Mouse (Mus musculus): ENCODE measurements at regions not wholly inside any gene's neighbourhood (a gene's known extent, or its start where the extent isn't known, plus 50 kb on each side); places are given as distances from the start of the nearest gene placed in this dataset.
A peak's percentile ranks its signal among the peaks of the same experiment; 100 is the strongest.

DNA sequence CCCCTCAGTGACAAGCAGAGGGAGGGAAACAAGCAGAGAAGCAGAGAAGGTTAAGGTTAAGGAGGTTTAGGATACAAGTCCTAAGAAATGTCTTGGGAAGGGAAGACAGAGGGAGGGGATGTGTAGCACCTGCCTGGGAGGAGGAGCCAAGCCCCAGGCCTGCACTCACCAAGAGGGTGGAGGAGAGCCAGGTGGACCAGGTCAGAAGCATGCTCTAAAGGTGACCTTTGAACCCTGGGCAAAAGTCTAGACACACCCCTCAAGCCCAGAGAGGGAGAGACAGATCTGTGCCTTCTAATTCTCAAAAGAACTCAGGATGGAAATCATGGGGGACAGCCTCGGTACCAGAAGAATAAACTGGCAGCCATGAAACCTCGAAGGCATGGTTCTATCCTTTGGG lies 54.4 kb upstream of the Calm2 start:
- intact Hi-C loops (cut with DNase I) = no loop called here
- DNase-seq (ENCODE audit: extremely low spot score in 1 of 2, low spot score in 2 of 2) = no peak

- intact Hi-C loops (cut with DNase I) = loop anchor here (2.0 kb wide), 1 partner anchor 55 kb away; the partner anchor contains the start of gene Calm2
- peak; percentile 40 to 70 for DNase-seq (ENCODE audit: extremely low spot score in 1 of 2, low spot score in 2 of 2)
Measured at GRCm38 (mm10) chr17:87501687-87502387, 55.1 kb upstream of the Calm2 start.

DNA sequence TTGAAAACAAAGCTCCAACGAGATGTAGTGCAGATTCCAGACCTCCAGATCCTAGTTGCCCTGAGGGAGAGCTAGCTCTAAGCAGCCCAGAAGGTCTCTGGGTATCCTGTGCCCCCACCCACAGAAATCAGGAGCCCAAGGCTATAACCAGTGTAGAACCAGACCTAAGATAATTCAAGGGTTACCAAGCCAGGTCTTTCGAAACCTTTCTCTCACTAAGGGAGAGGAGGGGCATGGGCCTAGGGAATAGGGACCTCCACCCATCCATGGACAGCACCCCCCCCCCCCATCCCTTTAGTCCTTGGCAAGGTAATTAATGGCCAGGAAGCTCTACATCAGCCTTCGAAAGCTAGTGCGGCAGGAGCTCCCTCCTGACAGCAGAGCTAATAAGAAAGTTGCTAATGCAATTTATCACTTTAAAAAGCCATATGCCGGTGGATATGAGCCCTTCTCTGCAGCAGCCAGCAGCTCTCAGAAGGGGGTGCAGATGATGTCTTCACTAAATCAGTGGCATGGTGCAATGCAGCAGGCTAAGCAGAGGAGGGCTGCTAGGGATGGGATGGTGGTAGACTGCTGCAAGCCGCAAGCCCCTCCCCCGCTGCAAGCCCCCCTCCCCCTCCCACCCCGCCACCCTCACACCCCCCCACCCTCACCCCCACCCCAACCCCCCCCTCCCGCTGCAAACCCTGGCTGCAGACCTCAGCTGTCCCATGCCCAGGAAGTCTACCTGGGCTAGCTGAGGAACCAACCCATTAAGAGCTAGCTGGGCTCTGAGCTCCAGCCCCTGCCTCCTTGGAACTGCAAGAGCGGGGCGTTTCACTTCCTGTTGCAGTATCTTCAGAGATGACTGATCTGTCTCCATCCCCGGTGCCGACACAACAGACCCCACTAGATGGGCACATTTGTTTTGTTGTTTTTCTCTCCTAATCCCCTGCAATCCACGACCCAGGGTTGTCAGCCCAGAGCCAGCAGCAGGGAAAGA lies 55.9 kb upstream of the Calm2 start:
- intact Hi-C loops (cut with DNase I) = loop anchor here (2.0 kb wide), 1 partner anchor 56 kb away; the partner anchor contains the start of gene Calm2
- no peak for DNase-seq (ENCODE audit: extremely low spot score in 1 of 2, low spot score in 2 of 2)

GRCm38 (mm10) chr17:87503491-87503890 lies 56.8 kb upstream of the Calm2 start:
- intact Hi-C loops (cut with DNase I) = loop anchor here (2.0 kb wide), 1 partner anchor 57 kb away; the partner anchor contains the start of gene Calm2
- no peak for DNase-seq (ENCODE audit: extremely low spot score in 1 of 2, low spot score in 2 of 2)

GRCm38 (mm10) chr17:87504960-87505681 lies 58.4 kb upstream of the Calm2 start:
- DNase-seq (ENCODE audit: extremely low spot score in 1 of 2, low spot score in 2 of 2) = no peak
- intact Hi-C loops (cut with DNase I) = no loop called here

- intact Hi-C loops (cut with DNase I) = no loop called here
- DNase-seq (ENCODE audit: extremely low spot score in 1 of 2, low spot score in 2 of 2) = no peak
Measured at GRCm38 (mm10) chr17:87507848-87508247, 61.1 kb upstream of the Calm2 start.

DNA sequence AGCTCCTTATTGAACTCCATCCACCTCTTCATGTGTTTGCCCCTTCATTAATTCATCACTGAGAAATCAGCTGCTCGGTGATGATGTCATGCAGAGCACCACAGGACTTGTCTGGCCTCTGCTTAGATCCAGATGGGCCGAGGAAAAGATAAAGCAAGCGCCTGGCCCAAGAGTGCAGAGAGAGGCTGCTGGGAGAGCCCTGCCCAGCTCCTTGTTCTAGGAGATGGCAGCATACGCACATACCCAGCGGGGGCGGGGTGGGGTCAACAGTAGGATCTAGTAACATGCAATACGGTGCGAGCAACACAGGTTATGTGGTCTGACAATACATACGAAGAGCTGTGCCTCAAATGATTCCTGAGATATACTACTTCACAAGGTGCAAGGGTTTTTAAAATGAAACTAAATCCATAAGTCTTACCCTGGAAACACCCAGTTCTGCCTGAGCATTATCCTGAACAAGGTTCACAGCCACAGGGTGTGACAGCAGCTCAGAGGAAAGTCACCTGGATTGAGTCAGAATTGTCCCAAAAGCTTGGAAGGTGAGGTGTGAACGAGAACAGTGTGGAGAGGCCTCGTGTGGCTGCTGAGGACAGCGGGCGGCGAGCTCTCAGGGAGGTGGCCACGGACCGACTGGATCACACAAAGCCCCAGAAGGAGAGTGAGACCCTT lies 62.0 kb upstream of the Calm2 start:
- intact Hi-C loops (cut with DNase I) = no loop called here
- no peak for DNase-seq (ENCODE audit: extremely low spot score in 1 of 2, low spot score in 2 of 2)

GRCm38 (mm10) chr17:87512000-87512611 lies 65.4 kb upstream of the Calm2 start:
- intact Hi-C loops (cut with DNase I) = no loop called here
- no peak for DNase-seq (ENCODE audit: extremely low spot score in 1 of 2, low spot score in 2 of 2)

- intact Hi-C loops (cut with DNase I) = no loop called here
- no peak for DNase-seq (ENCODE audit: extremely low spot score in 1 of 2, low spot score in 2 of 2)
Measured at GRCm38 (mm10) chr17:87513822-87514221, 67.1 kb upstream of the Calm2 start.

DNA sequence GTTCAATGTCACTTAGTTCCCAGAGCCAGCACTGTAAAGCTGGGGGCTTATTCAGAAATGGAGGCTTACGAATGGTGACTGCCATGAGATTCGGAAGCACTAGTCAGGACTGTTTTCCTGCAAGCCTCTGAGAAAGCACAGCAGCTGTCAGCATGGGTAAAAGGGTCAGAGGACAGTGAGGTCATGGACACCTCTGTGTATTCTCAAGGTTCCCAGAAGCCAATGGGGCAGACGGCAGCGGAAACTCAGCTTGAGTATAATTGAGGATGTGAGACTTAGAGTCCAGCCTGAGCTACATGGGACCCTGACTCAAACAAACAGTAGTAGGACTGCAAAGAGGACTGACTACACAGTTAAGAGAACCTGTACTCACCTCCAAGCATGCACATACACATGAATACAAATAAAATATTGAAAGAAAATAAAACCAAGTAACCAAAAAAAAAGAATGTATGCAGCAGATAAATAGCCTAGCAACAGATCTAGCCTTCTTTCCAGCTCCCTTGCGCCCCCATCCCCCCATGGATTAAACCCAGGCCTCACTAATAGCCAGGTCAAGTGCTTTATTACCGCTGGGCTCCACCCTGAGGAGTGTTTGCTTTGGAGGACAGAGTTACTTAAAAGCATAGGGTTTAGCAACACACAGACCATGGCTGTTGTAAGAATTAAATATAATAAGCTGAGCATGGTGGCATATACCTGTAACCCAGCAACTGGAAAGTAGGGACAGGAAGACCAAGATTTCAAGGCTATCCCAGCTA lies 67.8 kb upstream of the Calm2 start:
- intact Hi-C loops (cut with DNase I) = no loop called here
- DNase-seq (ENCODE audit: extremely low spot score in 1 of 2, low spot score in 2 of 2) = no peak

DNA sequence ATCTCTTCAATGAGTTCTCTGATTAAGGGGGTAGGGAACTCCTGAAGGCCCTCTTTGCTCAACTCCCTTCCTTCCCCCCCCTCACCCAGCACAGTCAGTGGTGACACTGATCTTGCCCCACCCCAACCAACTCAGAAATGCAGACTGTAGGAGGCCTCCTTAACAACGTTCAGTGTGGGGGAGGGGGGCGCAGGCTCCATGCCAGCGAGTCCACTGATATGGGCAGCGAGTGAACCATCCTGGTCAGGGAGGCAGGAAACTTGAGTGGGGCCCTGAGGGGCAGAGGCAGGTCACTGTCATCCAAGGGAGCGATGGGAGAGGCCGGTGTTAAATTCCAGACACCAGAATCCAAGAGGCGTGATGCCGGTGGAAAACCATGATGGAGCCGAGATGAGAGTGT lies 70.5 kb upstream of the Calm2 start:
- intact Hi-C loops (cut with DNase I) = no loop called here
- no peak for DNase-seq (ENCODE audit: extremely low spot score in 1 of 2, low spot score in 2 of 2)

DNA sequence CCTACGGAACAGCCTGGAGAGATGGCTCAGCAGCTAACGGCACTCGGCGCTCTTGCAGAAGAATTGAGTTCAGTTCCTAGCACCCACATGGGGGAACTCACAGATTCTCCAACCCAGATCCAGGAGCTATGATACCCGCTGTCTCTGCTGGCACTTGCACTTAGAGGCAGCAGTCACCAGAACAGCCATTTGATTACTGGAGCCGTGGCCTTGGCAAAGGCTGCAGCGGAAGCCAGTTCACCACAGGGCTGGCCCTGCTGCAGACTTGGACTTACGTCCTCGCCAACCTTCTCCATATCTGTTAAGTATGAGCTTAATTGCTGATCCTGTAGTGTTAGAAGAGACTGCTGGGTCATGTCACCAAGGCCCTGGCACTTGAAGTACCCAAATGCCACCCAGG lies 72.7 kb upstream of the Calm2 start:
- intact Hi-C loops (cut with DNase I) = no loop called here
- no peak for DNase-seq (ENCODE audit: extremely low spot score in 1 of 2, low spot score in 2 of 2)

- intact Hi-C loops (cut with DNase I) = no loop called here
- no peak for DNase-seq (ENCODE audit: extremely low spot score in 1 of 2, low spot score in 2 of 2)
Measured at GRCm38 (mm10) chr17:87520841-87521240, 74.1 kb upstream of the Calm2 start.

DNA sequence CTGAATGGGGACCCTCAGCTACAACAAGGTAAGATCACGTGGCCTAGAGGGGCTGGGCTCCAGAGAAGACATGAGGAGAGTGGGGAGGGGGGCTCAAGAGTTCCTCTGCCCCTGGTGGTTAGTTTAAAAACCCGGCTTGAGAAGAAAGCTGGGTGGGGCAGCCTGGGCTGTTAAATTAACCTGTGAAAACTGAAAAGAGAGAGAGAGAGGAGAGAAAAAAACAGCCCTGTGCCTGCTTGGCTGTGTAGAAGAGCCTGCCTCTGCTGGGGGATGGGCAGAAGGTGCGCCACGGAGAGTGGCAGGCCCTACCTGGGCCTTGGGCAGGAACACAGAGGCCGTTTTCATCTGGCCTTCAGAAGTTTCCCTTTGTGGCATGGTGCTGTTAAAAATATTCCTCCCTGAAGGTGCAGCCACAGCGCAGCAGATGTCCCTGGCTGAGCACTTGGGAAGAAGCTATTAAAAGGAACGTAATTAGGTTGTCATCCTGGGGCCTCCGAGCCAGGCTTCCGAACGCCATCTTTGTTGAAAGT lies 75.0 kb upstream of the Calm2 start:
- intact Hi-C loops (cut with DNase I) = no loop called here
- DNase-seq (ENCODE audit: extremely low spot score in 1 of 2, low spot score in 2 of 2) = no peak

DNA sequence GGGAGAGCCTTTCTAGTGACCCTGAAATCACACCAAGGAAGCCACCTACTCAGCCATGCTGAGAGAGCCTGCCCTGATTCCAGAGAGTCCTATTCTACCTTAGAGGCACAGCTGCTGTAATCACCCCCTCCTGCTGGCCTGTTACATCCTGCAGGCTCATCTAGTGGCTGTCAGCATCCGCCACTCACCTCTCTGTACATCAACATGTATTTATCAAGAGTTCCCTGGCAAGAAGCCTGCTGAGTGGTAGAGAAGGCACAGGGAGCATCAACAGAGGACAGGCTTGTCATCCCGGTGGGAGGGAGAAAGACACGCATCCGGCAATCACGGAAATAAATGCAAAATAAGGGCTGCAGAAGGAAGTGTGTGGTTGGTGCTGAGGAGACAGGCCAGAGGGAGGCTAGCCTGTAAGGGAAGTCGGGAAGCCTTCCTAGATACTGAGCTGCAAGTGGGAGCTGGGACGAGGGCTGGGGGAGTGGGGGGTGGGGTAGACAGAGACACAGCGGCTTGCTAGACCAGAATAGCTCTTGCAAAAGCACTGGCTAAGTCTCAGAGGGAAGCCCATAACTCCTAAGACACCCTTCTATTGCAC lies 75.9 kb upstream of the Calm2 start:
- no peak for DNase-seq (ENCODE audit: extremely low spot score in 1 of 2, low spot score in 2 of 2)
- intact Hi-C loops (cut with DNase I) = no loop called here

GRCm38 (mm10) chr17:87523643-87524042 lies 76.9 kb upstream of the Calm2 start:
- intact Hi-C loops (cut with DNase I) = no loop called here
- no peak for DNase-seq (ENCODE audit: extremely low spot score in 1 of 2, low spot score in 2 of 2)

- no peak for DNase-seq (ENCODE audit: extremely low spot score in 1 of 2, low spot score in 2 of 2)
- intact Hi-C loops (cut with DNase I) = loop anchor here (5.0 kb wide), 1 partner anchor 210 kb away; no protein-coding TSS in a partner anchor
Measured at GRCm38 (mm10) chr17:87527174-87527573, 80.4 kb upstream of the Calm2 start.
